Mouse (Mus musculus) granulocyte monocyte progenitor cell, adult 5-6 weeks (primary cell): ENCODE data around the gene Fbxo9. TPM values are rescaled to one million over a fixed set of nuclear protein-coding genes. Genes with fewer than 3 reads are reported as not detected.
"Not testable (repeated sequence)": the region's sequence is repeated elsewhere in the genome, so short reads cannot be mapped to it uniquely, and the experiment has no call there.

ENCODE experiments used
- ATAC-seq: replicated peaks from 2 replicates; pipeline ENCODE4 v1.8.0; 2016; ENCODE audit warnings: mild to moderate bottlenecking, moderate TSS enrichment, inconsistent platforms; ENCODE audit not compliant: poor library complexity, severe bottlenecking
- total RNA-seq, 2 experiments: library from RNA; stranded (forward) in 1 of 2; stranded (reverse) in 1 of 2; fragments of 200-712, 200-1000 nt in 1 of 2; fragments of >200 nt in 1 of 2; fragmentation: Nextera tagmentation in 1 of 2; gene quantifications; 2 replicates each; pipeline ENCODE4 v1.2.3; 2014 to 2017

Fbxo9 gene
- total RNA-seq, 2 experiments from 2014 or later: 54.5 to 67.0 TPM

DNA sequence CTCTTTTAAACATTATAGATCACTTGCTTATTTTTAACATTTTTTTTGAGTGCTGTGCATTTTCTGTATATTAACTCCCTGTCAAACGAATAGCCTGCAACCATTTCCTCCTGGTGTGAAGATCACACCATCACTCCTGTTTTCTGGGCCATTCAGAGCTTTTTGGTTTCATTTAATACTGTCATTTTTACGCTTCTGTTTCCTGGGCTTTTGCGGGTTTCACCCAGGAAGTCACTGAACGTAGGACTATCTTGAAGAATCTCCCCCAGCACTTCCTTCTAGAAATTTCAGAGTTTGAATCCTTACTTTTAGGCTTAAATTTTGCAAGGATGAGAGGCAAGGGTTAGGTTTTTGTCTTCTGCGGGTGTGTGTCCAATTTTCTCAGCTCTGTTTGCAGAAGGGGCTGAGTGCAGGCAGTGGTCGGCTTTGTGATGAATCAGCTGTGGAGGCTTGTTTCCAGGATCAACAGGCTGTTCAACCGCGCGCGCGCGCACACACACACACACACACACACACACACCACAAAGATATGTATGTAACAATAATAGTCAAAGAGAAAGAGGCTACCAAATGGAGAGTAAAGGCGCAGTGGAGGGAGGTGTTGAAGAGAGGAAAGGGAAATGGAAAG lies 35.0 kb downstream of the Fbxo9 start:
- peak; percentile 13; the same call in 1 of the 2 replicates for ATAC-seq

DNA sequence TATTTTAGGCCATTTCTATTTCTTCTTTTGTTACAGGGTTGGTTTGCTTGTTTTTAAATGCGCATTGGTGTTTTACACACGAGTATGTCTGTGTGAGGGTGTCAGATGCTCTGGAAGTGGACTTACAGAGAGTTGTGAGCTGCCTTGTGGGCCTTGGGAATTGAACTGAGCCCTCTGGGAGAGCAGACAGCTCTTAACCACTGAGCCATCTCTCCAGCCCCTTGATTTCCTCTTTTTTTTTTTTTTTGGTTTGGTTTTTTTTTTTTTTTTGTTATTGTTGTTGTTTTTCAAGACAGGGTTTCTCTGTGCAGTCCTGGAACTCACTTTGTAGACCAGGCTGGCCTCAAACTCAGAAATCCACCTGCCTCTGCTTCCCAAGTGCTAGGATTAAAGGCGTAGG lies 35.6 kb downstream of the Fbxo9 start:
- ATAC-seq: not testable (repeated sequence)

DNA sequence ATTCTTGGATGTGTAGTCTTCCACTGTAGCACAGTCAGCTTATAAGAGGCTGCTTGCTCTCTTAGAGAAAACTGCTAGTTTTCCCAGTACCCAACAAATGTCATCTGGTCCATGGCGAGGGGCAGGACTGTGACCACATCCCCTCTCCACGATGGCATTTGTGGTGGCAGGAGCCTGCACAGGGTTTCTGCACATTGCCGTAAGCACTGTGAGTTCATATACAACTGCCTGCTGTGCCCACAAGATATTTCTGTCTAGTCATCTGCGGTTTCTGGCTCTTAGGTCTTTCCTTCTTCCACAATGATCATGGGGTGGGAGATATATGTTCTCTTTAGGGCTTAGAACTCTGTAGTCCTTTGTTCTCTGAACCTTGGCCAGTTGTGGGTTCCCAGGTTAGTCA lies 37.2 kb downstream of the Fbxo9 start:
- peak; percentile 97 for ATAC-seq

DNA sequence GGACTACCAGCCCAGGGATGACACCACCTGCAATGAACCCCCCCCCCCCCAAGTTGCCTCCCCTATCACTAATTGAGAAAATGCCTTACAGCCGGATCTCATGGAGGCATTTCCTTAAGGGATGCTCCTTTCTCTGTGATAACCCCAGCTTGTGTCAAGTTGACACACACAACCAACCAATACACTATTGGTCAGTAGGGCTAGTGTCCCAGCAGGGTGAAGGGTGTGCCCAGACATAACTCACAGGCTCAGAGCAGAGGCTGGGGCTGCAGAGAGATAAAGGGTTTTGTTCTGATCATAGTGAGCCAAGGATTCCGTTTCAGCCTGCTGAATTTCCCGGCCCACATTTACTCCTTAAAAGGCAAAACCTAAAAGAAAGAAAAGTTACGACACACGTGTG lies 38.4 kb downstream of the Fbxo9 start:
- no peak for ATAC-seq

DNA sequence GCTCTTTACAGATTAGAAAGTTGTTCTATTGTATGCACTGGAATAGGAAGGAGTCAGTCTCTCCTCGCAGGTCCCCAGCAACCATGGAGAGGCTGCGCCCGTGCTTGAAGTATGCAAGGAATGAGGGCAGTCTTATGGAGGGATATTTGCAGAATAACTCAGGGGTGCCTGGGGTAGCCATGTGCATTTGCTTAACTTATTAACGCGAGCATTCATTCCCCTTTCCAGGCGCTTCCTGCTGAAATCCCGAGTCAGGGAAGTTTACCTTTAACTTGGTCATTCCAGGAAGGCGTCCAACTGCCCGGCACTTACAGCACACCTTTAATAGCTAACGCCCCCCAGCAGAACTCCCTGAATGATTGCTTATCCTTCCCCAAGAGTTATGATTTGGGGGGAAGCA lies 44.7 kb downstream of the Fbxo9 start:
- no peak for ATAC-seq

GRCm38 (mm10) chr9:78062392-78062791 lies 46.5 kb downstream of the Fbxo9 start:
- no peak for ATAC-seq

- no peak for ATAC-seq
These were observed 49.2 kb downstream of the Fbxo9 start for GRCm38 (mm10) chr9:78059525-78060120.

DNA sequence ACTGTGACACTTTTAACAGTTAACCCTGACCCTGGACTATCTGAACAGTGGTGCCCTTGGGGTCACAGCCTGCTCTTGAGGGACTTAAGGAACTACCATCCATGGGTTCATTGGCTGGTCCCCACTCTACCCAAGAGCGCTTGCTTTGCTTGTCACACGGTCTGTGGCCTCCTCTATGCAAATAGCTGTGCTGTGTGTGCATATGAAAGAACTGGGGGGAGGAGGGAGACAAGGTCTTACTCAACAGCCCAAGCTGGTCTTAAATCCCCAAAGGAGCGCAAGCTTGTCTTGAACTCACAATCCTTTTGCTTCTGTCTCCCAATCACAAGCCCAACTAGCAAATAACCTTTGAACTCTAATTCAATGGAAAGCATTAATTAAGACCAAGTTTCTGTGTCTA lies 54.6 kb downstream of the Fbxo9 start:
- ATAC-seq: no peak

GRCm38 (mm10) chr9:78053821-78054220 lies 55.0 kb downstream of the Fbxo9 start:
- ATAC-seq: no peak

- ATAC-seq: no peak
These were observed 57.2 kb downstream of the Fbxo9 start, which contains the start of gene Gcm1 for GRCm38 (mm10) chr9:78051677-78052076. Gene Gcm1, plus strand, starts transcription at chr9:78051924.

- peak; percentile 53 for ATAC-seq
These were observed 58.4 kb downstream of the Fbxo9 start for GRCm38 (mm10) chr9:78050452-78050970.

DNA sequence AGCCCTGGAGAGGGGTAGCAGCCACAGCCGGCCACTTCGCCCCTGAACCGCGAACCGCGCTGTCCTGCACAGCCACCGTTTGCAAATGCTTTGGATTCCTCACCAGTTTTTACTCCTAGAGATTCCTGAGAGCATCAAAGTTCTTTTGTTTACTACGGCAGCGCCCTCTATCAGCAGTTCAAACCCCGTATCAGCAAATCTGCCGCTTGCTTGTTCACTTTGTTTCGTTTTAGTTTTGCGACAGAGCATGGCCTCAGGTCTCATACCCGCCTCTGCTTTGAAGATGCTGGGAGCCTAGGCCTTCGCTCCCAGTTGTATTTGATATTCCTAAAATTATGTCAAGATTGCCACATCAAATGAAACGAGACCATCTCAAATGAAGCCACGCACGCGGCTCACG lies 62.1 kb downstream of the Fbxo9 start:
- ATAC-seq: no peak; the same call in 1 of the 2 replicates

GRCm38 (mm10) chr9:78045171-78045570 lies 63.7 kb downstream of the Fbxo9 start:
- no peak for ATAC-seq

DNA sequence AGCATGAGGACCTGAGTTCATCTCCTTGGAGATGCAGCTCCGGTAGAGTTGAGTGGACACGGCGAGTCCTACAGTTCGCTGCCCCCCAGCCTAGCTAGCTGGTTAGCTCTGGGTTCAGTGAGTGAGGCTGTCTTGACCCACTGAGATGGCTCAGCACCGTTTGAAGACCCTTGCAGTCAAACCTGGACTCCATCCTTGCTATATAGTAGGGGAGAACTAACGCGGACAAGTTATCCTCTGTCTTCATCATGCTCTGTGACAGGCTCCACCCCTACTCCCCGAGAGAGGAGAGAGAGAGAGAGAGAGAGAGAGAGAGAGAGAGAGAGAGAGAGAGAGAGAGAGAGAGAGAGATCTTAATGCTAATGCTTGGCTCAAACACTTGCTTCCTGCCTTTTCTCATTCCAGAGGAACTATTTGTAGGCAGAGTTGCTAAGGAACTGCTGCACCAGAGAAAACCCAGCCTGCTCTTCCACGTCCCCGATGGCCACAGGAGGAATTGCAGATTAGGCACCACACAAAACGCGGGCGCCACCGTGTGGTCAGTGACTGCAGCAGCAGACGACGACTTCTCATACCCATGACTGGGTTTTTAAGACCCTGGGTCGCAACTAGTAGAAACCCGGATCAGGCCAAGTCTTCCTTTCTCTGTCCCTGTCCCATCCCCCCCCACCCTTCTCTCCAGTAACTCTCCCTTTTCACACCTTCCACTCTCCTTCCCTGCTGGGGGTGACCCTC lies 69.9 kb downstream of the Fbxo9 start:
- ATAC-seq: peak; percentile 100

DNA sequence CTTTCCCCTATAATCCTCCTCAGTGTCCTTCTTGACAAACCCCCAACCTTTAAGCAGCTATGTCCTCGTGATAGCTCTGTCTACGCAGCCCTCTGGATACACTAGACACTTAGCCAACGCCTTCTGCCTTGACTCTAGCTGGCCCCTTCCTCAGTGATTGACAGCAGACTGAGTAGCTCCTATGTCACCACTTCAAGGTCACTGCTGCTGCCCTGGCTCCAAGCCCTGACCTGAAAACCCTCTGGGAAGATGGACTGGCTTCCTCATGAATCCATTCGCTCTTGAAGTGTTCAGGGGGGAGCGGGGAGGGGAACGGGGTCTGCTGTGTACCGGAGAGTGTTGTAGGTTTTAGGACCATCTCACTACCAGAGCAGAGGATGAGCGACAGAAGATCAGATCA lies 73.0 kb downstream of the Fbxo9 start:
- no peak for ATAC-seq

DNA sequence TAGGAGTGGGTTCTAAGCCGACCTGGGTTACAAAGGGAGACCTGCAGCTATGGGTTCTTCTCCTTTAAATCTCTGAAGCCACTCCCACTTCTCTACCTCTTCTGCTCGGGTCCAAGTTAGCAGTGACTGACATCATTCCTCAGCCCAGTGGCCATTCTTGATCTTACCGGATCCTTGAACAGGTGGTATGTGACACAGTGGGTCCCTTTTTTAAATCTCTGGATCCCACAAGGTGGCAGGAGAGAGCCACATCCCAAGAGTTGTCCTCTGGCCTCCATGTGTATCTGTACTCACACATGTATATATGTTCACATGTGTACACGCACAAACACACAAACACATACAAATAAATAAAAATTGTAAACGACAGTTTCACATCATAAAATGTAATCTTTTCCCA lies 73.6 kb downstream of the Fbxo9 start:
- ATAC-seq: no peak

DNA sequence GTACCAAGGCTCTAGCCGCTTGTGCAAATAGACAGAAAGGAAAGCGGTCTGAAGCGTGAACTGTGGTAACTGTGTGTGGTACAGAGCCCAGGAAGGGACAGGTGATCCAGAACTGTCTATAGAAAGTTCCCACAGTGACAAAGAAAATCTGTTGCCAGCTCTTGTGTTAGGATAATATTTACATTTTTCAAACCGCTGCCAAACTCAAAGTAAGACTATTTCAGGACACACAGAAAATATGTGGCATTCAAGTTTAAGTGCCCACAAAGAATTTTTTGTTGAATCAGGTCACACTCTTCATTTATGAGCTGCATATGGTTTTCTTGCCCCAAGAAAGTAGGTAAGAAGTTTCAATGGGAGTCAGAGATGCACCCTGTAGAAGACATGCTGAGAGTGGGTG lies 75.9 kb downstream of the Fbxo9 start:
- no peak for ATAC-seq
